Mouse (Mus musculus) cerebellum, adult 2 months (tissue): ENCODE measurements at regions not wholly inside any gene's neighbourhood (a gene's known extent, or its start where the extent isn't known, plus 50 kb on each side); places are given as distances from the start of the nearest gene placed in this dataset.

Experiments used
- CTCF ChIP-seq: fragments of 200-500 bp; IDR thresholded peaks from 2 replicates; pipeline ENCODE4 v1.5.1; 2011; ENCODE audit warnings: low read depth, mild to moderate bottlenecking, control low read depth, low read length, moderate library complexity, borderline replicate concordance; ENCODE audit not compliant: insufficient read depth
- POLR2A ChIP-seq: fragments of 200-500 bp; IDR thresholded peaks from 2 replicates; pipeline ENCODE4 v1.6.1; 2011; ENCODE audit warnings: low read length, control low read depth, borderline replicate concordance; ENCODE audit not compliant: insufficient read depth

GRCm38 (mm10) chr9:115640781-115641180 is 268.5 kb upstream of the Gadl1 start:
- TF ChIP-seq CTCF: no peak
- no peak for TF ChIP-seq POLR2A
